Mouse (Mus musculus): ENCODE data around the gene Zfp954. TPM values are rescaled to one million over a fixed set of nuclear protein-coding genes. Genes with fewer than 3 reads are reported as not detected.
A peak's percentile ranks its signal among the peaks of the same experiment; 100 is the strongest.
"Not testable (repeated sequence)": the region's sequence is repeated elsewhere in the genome, so short reads cannot be mapped to it uniquely, and the experiment has no call there.

The Zfp954 gene
- total RNA-seq (2021) = 10 to 100 TPM; 13.0 to 13.4 TPM
- long read RNA-seq, experiment 1, transcript Zfp954-201 (5 exons, 2,042 nt) = major isoform, 14 of 15 reads
- long read RNA-seq, experiment 1, partial matches to known transcripts = 0 of 15 reads
- long read RNA-seq, experiment 1, other reads (novel, unspliced or antisense) = 1 of 15 reads
- long read RNA-seq, experiment 2, transcript Zfp954-201 (5 exons, 2,042 nt) = major isoform, 15 of 18 reads
- long read RNA-seq, experiment 2, partial matches to known transcripts = 2 of 18 reads
- long read RNA-seq, experiment 2, other reads (novel, unspliced or antisense) = 1 of 18 reads

- peak; percentile 83 to 93 for DNase-seq (ENCODE audit: low spot score in 2 of 2)
These were observed at the start of gene Zfp954 for GRCm38 (mm10) chr7:7120921-7121601. Zfp954 (minus strand) TSS chr7:7121488.

GRCm38 (mm10) chr7:7145991-7146608 is 24.8 kb upstream of the Zfp954 start:
- no peak for DNase-seq (ENCODE audit: low spot score in 2 of 2)

GRCm38 (mm10) chr7:7144215-7144614 is 22.9 kb upstream of the Zfp954 start:
- DNase-seq (ENCODE audit: low spot score in 2 of 2) = no peak

- DNase-seq (ENCODE audit: low spot score in 2 of 2) = peak; percentile 58 to 60
These were observed 15.1 kb upstream of the Zfp954 start, which contains the start of gene Zfp773 for GRCm38 (mm10) chr7:7136379-7136866. Zfp773 (minus strand) TSS chr7:7136755.

- DNase-seq (ENCODE audit: low spot score in 2 of 2) = no peak
These were observed 11.5 kb upstream of the Zfp954 start for GRCm38 (mm10) chr7:7132751-7133150.

- DNase-seq (ENCODE audit: low spot score in 2 of 2) = not testable (repeated sequence)
These were observed 9.3 kb upstream of the Zfp954 start for GRCm38 (mm10) chr7:7130491-7131124.

- DNase-seq (ENCODE audit: low spot score in 2 of 2) = no peak
These were observed 303 bp upstream of the Zfp954 start for GRCm38 (mm10) chr7:7121602-7121980.

GRCm38 (mm10) chr7:7118441-7118840 is 2.8 kb downstream of the Zfp954 start:
- DNase-seq (ENCODE audit: low spot score in 2 of 2) = no peak

GRCm38 (mm10) chr7:7108501-7108900 is 12.8 kb downstream of the Zfp954 start:
- no peak for DNase-seq (ENCODE audit: low spot score in 2 of 2)

Other genes with a start within 250 kb of the Zfp954 start
- gene Aurkc, start 126.2 kb downstream of the Zfp954 start, total RNA-seq (2021) = not detected
- 1 to 10 TPM; 1.8 to 2.2 TPM for gene Zfp773, start 15.3 kb upstream of the Zfp954 start, total RNA-seq (2021)
- 1 to 10 TPM; 5.0 to 6.2 TPM for gene Zfp418, start 49.8 kb upstream of the Zfp954 start, total RNA-seq (2021)
- gene Zfp772, start 88.5 kb upstream of the Zfp954 start, total RNA-seq (2021) = 1 to 10 TPM; 6.9 to 7.1 TPM
- gene Vmn2r29, start 125.8 kb upstream of the Zfp954 start, total RNA-seq (2021) = 1 to 10 TPM; 1.7 to 2.2 TPM
- gene Gm45844, start 156.8 kb upstream of the Zfp954 start, total RNA-seq (2021) = 10 to 100 TPM; 10.6 to 12.7 TPM
- gene Clcn4, start 179.4 kb upstream of the Zfp954 start, total RNA-seq (2021) = 100 to 1,000 TPM; 150 to 160 TPM
- gene Vmn2r30, start 216.1 kb upstream of the Zfp954 start, total RNA-seq (2021) = under 1 TPM; 0.17 to 0.18 TPM